Mouse (Mus musculus): ENCODE measurements around the gene Ccdc113. TPM values are rescaled to one million over a fixed set of nuclear protein-coding genes. Genes with fewer than 3 reads are reported as not detected.
A peak's percentile ranks its signal among the peaks of the same experiment; 100 is the strongest.

The Ccdc113 gene
- total RNA-seq, 2 experiments from 2014 or later, result not detected

- ATAC-seq (replicated peaks; ENCODE audit: poor library complexity), result no peak
Observed at GRCm38 (mm10) chr8:95532206-95532605, 1.7 kb upstream of the Ccdc113 start.

GRCm38 (mm10) chr8:95539487-95539886 lies 5.6 kb downstream of the Ccdc113 start:
- no peak for ATAC-seq (replicated peaks; ENCODE audit: poor library complexity)

GRCm38 (mm10) chr8:95542191-95542590 lies 8.3 kb downstream of the Ccdc113 start:
- no peak for ATAC-seq (replicated peaks; ENCODE audit: poor library complexity)

- no peak for ATAC-seq (replicated peaks; ENCODE audit: poor library complexity)
Observed at GRCm38 (mm10) chr8:95543065-95543464, 9.2 kb downstream of the Ccdc113 start.

- ATAC-seq (replicated peaks; ENCODE audit: poor library complexity), result no peak
Observed at GRCm38 (mm10) chr8:95545815-95546214, 11.9 kb downstream of the Ccdc113 start.

GRCm38 (mm10) chr8:95546986-95547385 lies 13.1 kb downstream of the Ccdc113 start:
- no peak for ATAC-seq (replicated peaks; ENCODE audit: poor library complexity)

GRCm38 (mm10) chr8:95547931-95548330 lies 14.0 kb downstream of the Ccdc113 start:
- no peak for ATAC-seq (replicated peaks; ENCODE audit: poor library complexity)

- ATAC-seq (replicated peaks; ENCODE audit: poor library complexity), result no peak
Observed at GRCm38 (mm10) chr8:95549871-95550829, 16.3 kb downstream of the Ccdc113 start.

- ATAC-seq (replicated peaks; ENCODE audit: poor library complexity), result no peak
Observed at GRCm38 (mm10) chr8:95551577-95551976, 17.7 kb downstream of the Ccdc113 start.

- peak; percentile 76 for ATAC-seq (replicated peaks; ENCODE audit: poor library complexity)
Observed at GRCm38 (mm10) chr8:95555963-95556362, 22.1 kb downstream of the Ccdc113 start.

- peak; percentile 57; the same call in 1 of the 2 replicates for ATAC-seq (replicated peaks; ENCODE audit: poor library complexity)
Observed at GRCm38 (mm10) chr8:95566217-95566616, 32.3 kb downstream of the Ccdc113 start.

GRCm38 (mm10) chr8:95566809-95567208 lies 32.9 kb downstream of the Ccdc113 start:
- no peak for ATAC-seq (replicated peaks; ENCODE audit: poor library complexity)

- no peak for ATAC-seq (replicated peaks; ENCODE audit: poor library complexity)
Observed at GRCm38 (mm10) chr8:95573146-95573545, 39.3 kb downstream of the Ccdc113 start.

- ATAC-seq (replicated peaks; ENCODE audit: poor library complexity), result no peak
Observed at GRCm38 (mm10) chr8:95576240-95576639, 42.4 kb downstream of the Ccdc113 start, which contains the start of gene Prss54. Prss54 (minus strand) TSS chr8:95576340.

- no peak for ATAC-seq (replicated peaks; ENCODE audit: poor library complexity)
Observed at GRCm38 (mm10) chr8:95587339-95587738, 53.5 kb downstream of the Ccdc113 start.

- no peak for ATAC-seq (replicated peaks; ENCODE audit: poor library complexity)
Observed at GRCm38 (mm10) chr8:95589282-95589681, 55.4 kb downstream of the Ccdc113 start.

- ATAC-seq (replicated peaks; ENCODE audit: poor library complexity), result no peak
Observed at GRCm38 (mm10) chr8:95590539-95590938, 56.7 kb downstream of the Ccdc113 start.

- peak; percentile 86 for ATAC-seq (replicated peaks; ENCODE audit: poor library complexity)
Observed at GRCm38 (mm10) chr8:95592131-95592780, 58.4 kb downstream of the Ccdc113 start.

- peak; percentile 45 for ATAC-seq (replicated peaks; ENCODE audit: poor library complexity)
Observed at GRCm38 (mm10) chr8:95593439-95594393, 59.8 kb downstream of the Ccdc113 start.

- ATAC-seq (replicated peaks; ENCODE audit: poor library complexity), result no peak
Observed at GRCm38 (mm10) chr8:95595131-95595530, 61.2 kb downstream of the Ccdc113 start.

- no peak for ATAC-seq (replicated peaks; ENCODE audit: poor library complexity)
Observed at GRCm38 (mm10) chr8:95596841-95597241, 63.0 kb downstream of the Ccdc113 start.
